Mouse (Mus musculus) heart, embryonic 10.5 days (tissue): ENCODE measurements around the gene Il18bp. TPM values are rescaled to one million over a fixed set of nuclear protein-coding genes. Genes with fewer than 3 reads are reported as not detected.

ENCODE experiments used
- DNase-seq: peaks from one replicate; pipeline ENCODE4 v3.0.0-alpha.2; 2017; ENCODE audit warnings: low spot score
- H3K27ac ChIP-seq: fragments of 300-500 bp; sonication (generic); 2 replicates; pipeline ENCODE4 v1.5.1; 2016; ENCODE audit warnings: mild to moderate bottlenecking
- H3K27me3 ChIP-seq: fragments of 300-500 bp; sonication (generic); 2 replicates; pipeline ENCODE4 v1.6.1; 2016; ENCODE audit warnings: mild to moderate bottlenecking; ENCODE audit not compliant: poor library complexity, insufficient read depth, severe bottlenecking
- H3K36me3 ChIP-seq: fragments of 300-500 bp; sonication (generic); 2 replicates; pipeline ENCODE4 v1.6.1; 2016; ENCODE audit warnings: mild to moderate bottlenecking, moderate library complexity
- H3K4me1 ChIP-seq: fragments of 300-500 bp; sonication (generic); 2 replicates; pipeline ENCODE4 v1.6.1; 2016; ENCODE audit warnings: mild to moderate bottlenecking
- H3K4me3 ChIP-seq: fragments of 300-500 bp; sonication (generic); 2 replicates; pipeline ENCODE4 v1.5.1; 2016; ENCODE audit warnings: mild to moderate bottlenecking, moderate library complexity
- H3K9me3 ChIP-seq: fragments of 300-500 bp; sonication (generic); 2 replicates; pipeline ENCODE4 v1.6.1; 2016; ENCODE audit warnings: mild to moderate bottlenecking, moderate library complexity
- WGBS: fragments of 180-500 bp; shearing (Covaris S2); methylation state at CpG from one replicate; pipeline ENCODE4 v1.1.7; 2016; 5-methylcytosine and 5-hydroxymethylcytosine counted together
- polyA plus RNA-seq: library from polyadenylated mRNA; unstranded; fragments of >200 nt; fragmentation: Nextera tagmentation; extraction: Ambion mirVana; gene quantifications from 2 replicates; pipeline ENCODE4 v1.2.1, GENCODE M21; 2016

Il18bp gene
- polyA plus RNA-seq, 1 experiment from 2014 or later: 2.5 TPM

DNA sequence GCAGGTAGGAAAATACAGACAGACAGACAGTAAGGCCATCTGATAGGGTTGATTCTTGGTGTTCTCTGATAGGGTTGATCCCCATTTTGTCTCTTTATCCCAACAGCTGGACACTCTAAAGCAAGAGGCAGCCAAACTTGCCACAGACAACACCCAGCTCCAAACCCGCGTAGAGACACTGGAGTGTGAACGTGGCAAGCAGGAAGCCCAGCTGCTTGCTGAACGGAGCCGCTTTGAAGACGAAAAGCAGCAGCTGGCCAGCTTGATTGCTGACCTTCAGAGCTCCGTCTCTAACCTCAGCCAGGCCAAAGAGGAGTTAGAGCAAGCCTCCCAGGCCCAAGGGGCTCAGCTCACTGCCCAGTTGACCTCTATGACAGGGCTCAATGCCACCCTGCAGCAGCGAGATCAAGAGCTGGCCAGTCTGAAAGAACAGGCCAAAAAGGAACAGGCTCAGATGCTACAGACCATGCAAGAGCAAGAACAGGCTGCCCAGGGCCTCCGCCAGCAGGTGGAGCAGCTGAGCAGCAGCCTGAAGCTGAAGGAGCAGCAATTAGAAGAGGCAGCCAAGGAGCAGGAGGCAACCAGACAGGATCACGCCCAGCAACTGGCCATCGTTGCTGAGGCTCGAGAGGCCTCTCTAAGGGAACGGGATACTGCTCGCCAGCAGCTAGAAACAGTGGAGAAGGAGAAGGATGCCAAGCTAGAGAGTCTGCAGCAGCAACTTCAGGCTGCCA, 20.1 kb downstream of the Il18bp start:
- peaks cover 95% of the 10 kb centered on the region for H3K36me3 ChIP-seq
- no peaks in the 10 kb centered on the region for H3K4me1 ChIP-seq
- peak overlapping the region; percentile 14; the same call in 1 of the 2 replicates for H3K27ac ChIP-seq
- H3K4me3 ChIP-seq: no peak overlapping the region
- DNase-seq: peak; percentile 88
- H3K9me3 ChIP-seq: no peaks in the 10 kb centered on the region
- 65% methylated on average over 14 of the region's 14 CpGs for WGBS
- H3K27me3 ChIP-seq: no peaks in the 10 kb centered on the region

DNA sequence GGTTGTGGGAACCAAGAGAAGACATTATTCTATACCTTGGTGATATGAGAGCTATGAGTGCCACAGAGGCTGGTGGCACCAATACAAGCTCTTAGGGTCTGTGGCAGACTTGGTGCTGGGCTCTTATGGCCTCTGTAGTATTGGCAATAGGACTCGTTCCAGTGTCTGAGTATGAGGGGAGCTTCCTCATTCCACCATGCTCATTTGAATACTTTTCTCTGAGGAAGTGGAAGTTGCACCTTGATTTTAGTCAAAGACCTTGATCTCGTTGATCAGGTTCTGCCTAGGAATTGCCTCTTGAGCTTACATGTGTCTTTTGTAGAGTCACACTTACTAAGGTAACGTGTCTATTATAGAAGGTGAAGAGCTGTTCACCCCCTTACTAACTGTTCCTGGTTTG, 24.2 kb downstream of the Il18bp start:
- no peak for DNase-seq
- 87% methylated on average over 3 of the region's 3 CpGs for whole genome bisulfite sequencing
- Histone ChIP-seq H3K9me3 (no peaks in the 10 kb centered on the region), H3K27ac (no peak overlapping the region), H3K4me3 (no peak overlapping the region), H3K36me3 (peaks cover 95% of the 10 kb centered on the region), H3K27me3 (no peaks in the 10 kb centered on the region), H3K4me1 (no peaks in the 10 kb centered on the region)

DNA sequence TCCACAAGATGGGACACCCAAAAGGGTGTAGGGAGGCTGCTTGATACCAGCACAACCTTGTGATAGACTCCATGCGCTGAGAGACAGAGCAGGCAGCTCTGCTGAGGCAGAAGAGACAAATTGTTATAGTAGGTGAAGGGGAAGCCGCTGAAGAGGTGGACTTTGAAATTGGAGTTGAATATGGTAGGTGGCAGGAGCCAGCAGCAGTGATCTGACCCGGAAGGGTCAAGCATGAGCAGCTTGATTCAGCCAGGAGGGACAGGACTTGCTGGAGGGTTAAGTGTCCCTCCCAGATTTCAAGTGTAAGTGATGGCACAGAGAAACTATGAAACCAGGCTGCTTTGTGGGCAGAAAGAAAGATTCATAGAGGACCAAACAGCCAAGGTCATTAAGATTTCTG, 33.4 kb downstream of the Il18bp start:
- DNase-seq: no peak
- 91% methylated on average over 3 of the region's 3 CpGs for WGBS
- Histone ChIP-seq H3K9me3 (no peaks in the 10 kb centered on the region), H3K27me3 (no peaks in the 10 kb centered on the region), H3K4me3 (no peak overlapping the region), H3K4me1 (no peaks in the 10 kb centered on the region), H3K36me3 (peaks cover 68% of the 10 kb centered on the region), H3K27ac (no peak overlapping the region)

DNA sequence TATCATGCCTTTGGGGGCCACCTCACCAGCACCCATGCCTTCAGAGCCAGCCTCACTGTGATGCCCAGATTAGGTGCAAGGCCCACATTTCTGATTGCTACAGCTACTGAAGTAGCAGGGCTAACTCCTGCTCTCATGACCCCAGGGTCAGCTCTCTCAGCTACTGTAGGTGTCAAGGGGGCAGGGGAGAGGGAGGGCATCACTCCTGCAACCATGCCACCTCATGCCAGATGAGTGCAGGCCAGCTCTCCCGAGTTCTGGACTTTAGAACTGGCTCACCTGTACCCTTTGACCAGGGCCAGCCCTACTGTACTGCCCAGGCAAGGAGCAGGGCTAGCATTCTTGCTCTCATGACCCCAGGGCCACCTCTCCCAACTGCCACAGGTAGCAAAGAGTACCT, 35.8 kb downstream of the Il18bp start:
- 86% methylated on average over 1 of the region's 1 CpGs for WGBS
- no peak overlapping the region for H3K27ac ChIP-seq

DNA sequence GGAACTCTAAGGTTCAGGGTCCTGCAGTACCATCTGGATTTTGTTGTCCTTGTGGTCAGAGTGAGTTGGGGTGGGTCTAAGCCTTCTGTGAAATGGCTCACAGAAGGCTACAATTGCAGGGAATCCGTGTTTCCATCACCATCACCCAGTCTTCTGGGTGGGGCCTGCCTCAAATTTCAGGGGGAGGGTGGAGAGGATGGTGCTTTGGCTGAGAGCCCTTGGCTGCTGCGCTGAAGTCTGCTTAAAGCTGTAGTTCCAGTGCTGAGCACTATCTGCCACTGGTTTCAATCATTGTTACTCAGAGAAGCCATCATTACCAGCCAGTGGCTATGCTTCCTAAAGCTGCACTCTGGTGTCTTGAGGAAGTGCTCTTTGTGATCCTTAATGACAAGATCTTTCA, 44.0 kb downstream of the Il18bp start:
- Histone ChIP-seq H3K4me3 (no peak overlapping the region), H3K36me3 (peaks cover 25% of the 10 kb centered on the region; the same call in 1 of the 2 replicates), H3K9me3 (no peaks in the 10 kb centered on the region), H3K27me3 (no peaks in the 10 kb centered on the region), H3K4me1 (peaks cover 38% of the 10 kb centered on the region), H3K27ac (no peak overlapping the region)
- peak; percentile 42 for DNase-seq
- 50% methylated on average over 2 of the region's 2 CpGs for WGBS

More for the DNA sequence above, 35.8 kb downstream of the Il18bp start:
- H3K4me1 ChIP-seq: no peaks in the 10 kb centered on the region
- H3K36me3 ChIP-seq: peaks cover 53% of the 10 kb centered on the region
- H3K27me3 ChIP-seq: no peaks in the 10 kb centered on the region
- no peak overlapping the region for H3K4me3 ChIP-seq
- no peaks in the 10 kb centered on the region for H3K9me3 ChIP-seq
- peak; percentile 67 for DNase-seq

DNA sequence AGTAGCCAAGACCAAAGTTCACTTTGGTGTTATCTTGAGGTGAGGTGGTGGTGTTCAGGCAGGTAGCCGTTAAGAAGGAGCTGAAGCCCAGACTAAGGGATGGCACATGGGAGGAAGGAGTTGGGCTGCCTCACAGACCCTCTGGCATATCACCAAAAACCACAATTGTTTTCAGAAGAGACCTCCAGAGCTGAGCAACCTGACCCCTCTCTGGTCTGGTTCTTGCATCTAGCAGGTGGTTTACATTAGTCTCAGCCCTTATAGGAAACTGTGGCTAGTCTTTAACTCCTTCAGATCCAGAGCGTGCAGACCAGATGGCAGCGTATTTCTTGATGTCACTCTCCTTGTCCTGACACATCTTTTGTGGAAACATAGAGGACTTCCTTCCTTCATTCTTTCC, 44.8 kb downstream of the Il18bp start:
- Histone ChIP-seq H3K4me3 (no peak overlapping the region), H3K27me3 (no peaks in the 10 kb centered on the region), H3K27ac (no peak overlapping the region), H3K36me3 (peaks cover 21% of the 10 kb centered on the region; the same call in 1 of the 2 replicates), H3K4me1 (peaks cover 46% of the 10 kb centered on the region), H3K9me3 (no peaks in the 10 kb centered on the region)
- WGBS: 76% methylated on average over 3 of the region's 3 CpGs
- no peak for DNase-seq

DNA sequence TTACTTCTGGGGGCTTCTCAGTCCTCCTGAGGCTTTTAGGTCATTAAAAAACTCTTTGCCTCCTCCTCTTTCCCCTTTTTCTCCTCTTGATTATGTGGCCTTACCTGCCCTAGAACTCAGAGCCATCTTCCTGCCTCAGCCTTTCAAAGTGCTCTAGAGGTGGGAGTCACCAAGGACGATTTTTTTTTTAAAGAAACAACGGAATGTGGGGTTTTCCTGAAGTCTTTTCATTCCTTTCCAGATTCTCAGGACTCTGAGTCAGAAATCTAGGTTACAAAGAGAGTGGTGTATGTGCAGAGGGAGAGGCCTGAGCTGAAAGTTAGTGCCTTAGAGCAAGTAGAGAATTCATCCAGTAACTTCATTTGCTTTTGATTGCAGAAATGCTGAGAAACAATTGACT, 46.8 kb downstream of the Il18bp start:
- DNase-seq: no peak
- no peaks in the 10 kb centered on the region for H3K9me3 ChIP-seq
- WGBS: 48% methylated on average over 2 of the region's 2 CpGs
- peak overlapping the region; percentile 84 for H3K4me3 ChIP-seq
- peaks cover 11% of the 10 kb centered on the region; the same call in 1 of the 2 replicates for H3K36me3 ChIP-seq
- no peaks in the 10 kb centered on the region for H3K27me3 ChIP-seq
- H3K4me1 ChIP-seq: peaks cover 59% of the 10 kb centered on the region
- H3K27ac ChIP-seq: peak overlapping the region; percentile 96

DNA sequence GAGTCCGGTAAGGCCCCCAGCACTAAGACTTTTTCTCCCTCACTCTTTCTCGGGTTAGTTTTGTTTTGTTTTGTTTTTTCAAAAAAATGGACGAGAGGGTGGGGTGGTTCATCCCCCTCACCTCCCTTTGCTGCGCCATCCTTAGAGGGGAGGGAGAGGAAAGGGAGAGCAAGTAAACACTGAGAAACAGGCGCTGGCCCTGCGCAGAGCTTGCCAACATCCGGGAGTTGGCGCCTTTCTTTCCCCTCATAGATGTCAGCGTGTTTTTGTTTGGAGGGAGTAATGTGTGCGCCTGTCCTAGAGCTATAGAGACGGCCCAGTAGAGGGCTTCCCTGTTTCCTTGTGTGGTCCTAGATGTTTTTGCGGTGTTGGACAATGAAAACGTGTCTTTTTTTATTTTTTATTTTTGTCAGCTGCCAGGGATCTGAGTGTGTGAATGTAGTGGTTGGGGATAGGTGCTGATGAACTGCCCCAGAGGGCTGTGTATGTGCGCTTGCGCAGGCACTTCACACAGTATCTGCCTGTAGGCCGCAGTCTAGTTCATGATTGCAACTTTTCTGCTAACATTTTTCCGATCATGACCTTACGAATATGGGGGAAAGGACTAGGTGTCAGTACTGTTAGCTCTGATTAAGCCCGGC, 47.5 kb downstream of the Il18bp start:
- Histone ChIP-seq H3K9me3 (no peaks in the 10 kb centered on the region), H3K4me1 (peaks cover 61% of the 10 kb centered on the region), H3K36me3 (0 out of 2 replicates have a peak, but pooled peaks cover 5% of the 10 kb centered on the region), H3K27me3 (no peaks in the 10 kb centered on the region), H3K4me3 (peak overlapping the region; percentile 84), H3K27ac (peak overlapping the region; percentile 96)
- 9% methylated on average over 19 of the region's 19 CpGs for WGBS
- DNase-seq: peak; percentile 81

DNA sequence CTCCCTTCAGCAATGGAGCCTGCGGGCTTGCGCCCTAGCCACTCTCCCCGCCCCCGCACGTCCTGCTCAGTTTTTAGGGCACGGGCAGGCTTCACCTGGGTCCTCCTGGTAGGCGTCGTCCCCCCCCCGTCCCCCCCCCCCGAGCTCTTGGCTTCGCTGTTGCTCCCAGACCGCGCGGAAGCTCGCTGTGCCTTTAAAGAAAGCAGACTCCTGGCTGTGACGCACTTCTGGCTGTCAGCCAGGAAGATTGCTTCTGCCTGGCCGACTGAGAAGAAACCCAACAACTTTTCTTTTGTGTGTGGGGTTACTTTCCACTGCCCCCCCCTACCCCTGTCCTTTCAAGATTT, 48.1 kb downstream of the Il18bp start:
- WGBS: 1% methylated on average over 16 of the region's 17 CpGs
- Histone ChIP-seq H3K9me3 (no peaks in the 10 kb centered on the region), H3K4me3 (peak overlapping the region; percentile 84), H3K36me3 (0 out of 2 replicates have a peak, but pooled peaks cover 5% of the 10 kb centered on the region), H3K27me3 (no peaks in the 10 kb centered on the region), H3K27ac (peak overlapping the region; percentile 96), H3K4me1 (peaks cover 61% of the 10 kb centered on the region)
- DNase-seq: peak; percentile 93

DNA sequence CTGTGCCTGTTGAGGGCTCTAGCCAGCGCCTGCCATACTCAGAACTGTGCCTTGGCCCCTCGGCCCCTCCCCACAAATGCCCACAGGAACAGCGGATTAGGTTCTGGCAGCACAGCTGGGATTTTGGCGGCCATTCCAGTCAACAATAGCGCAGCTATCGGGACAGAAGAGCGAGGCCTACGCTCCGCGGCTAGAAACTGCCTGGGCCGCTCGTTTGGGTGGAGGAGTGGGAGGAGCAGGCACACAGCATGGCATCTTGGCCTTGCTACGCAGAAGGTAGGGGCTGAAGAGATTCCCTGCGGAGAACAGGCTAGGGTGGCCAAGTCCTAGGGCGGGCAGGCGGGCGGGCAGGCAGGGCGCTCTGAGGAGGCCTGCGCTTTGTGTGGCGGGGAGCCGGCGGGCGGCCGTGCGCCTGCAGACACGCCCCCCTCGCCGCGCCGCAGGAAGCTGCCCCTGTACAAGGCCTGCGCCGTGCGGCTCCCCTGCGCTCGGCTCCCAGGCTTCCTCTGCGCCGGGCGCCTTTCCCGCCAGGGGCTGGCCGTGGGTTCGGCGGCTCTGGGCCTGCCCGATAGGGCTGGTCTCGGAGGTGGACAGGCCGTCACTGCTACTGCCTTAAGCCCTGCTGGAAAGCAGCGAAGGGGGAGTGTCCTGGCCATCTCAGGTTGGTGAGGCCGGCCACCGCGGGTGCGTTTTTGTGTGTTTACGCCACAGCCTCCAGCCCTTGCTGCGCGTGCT, 48.6 kb downstream of the Il18bp start:
- Histone ChIP-seq H3K4me3 (peak overlapping the region; percentile 84), H3K27ac (peak overlapping the region; percentile 96), H3K9me3 (no peaks in the 10 kb centered on the region), H3K27me3 (no peaks in the 10 kb centered on the region), H3K36me3 (no peaks in the 10 kb centered on the region), H3K4me1 (peaks cover 61% of the 10 kb centered on the region)
- WGBS: under 1% methylated on average over 53 of the region's 53 CpGs
- DNase-seq: peak; percentile 91

DNA sequence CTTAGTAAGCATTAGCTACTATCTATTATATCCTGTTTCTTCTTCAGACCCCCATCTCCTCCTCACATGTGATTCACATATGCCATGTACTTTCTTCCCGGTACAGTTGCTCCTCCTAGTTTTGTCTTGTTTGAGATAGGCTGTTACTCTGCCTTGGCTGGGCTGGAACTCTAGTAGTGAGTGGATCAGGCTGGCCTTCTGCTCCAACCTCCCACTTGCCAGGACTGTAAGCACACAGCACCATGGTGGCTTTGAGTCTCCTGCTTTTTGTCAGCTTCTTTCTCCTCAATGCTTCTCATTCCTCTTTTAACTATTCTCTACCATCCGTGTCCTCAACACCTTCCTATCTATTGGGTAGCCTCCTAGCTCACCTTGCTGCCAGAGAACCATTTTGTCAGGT, 49.7 kb downstream of the Il18bp start:
- Histone ChIP-seq H3K4me3 (no peak overlapping the region), H3K27ac (peak overlapping the region; percentile 96; the same call in 1 of the 2 replicates)

DNA sequence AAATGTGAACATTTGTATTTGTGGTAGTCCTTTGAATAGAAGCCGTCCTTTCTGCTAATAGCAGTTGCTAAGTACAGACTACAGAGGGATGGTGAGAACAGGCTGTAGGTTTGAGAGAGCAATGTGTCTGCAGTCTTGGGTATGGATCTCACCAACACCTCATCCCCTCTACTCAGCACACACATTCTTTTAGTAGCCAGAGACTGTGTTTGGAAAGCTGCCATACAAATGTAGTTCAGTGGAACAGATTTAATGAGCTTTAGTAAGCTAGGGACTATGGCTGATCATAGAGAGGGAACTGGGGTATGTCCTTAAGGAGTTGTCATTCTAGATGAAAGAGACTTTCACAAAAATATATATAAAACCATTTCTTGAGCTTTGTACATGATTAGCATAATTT, 51.2 kb downstream of the Il18bp start:
- WGBS: 82% methylated on average over 1 of the region's 1 CpGs
- Histone ChIP-seq H3K9me3 (no peaks in the 10 kb centered on the region), H3K4me3 (no peak overlapping the region), H3K36me3 (no peaks in the 10 kb centered on the region), H3K27me3 (no peaks in the 10 kb centered on the region), H3K4me1 (peaks cover 45% of the 10 kb centered on the region), H3K27ac (no peak overlapping the region)
- DNase-seq: no peak

More for the DNA sequence above, 49.7 kb downstream of the Il18bp start:
- Histone ChIP-seq H3K36me3 (no peaks in the 10 kb centered on the region), H3K9me3 (no peaks in the 10 kb centered on the region), H3K4me1 (peaks cover 56% of the 10 kb centered on the region), H3K27me3 (no peaks in the 10 kb centered on the region)
- no peak for DNase-seq
- 63% methylated on average over 2 of the region's 2 CpGs for WGBS

DNA sequence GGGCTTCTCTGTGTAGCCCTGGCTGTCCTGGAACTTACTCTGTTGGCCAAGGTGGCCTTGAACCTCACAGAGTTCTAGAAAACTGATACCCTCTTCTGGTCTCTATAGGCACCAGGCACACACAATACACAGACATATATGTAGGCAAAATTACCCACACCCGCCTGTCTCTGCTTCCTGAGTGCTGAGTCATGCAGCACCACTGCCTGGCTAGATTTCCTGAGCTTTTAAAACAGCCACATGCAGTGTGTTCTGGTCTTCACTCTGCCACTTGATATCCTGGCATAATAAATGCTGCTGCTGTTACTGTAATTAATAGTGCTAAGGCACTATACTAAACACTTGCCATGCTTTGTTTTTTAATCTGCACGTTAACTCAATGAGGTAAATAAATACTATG, 52.9 kb downstream of the Il18bp start:
- no peak overlapping the region for H3K27ac ChIP-seq
- WGBS: 59% methylated on average over 2 of the region's 2 CpGs

More for the DNA sequence above, 52.9 kb downstream of the Il18bp start:
- H3K4me1 ChIP-seq: peaks cover 32% of the 10 kb centered on the region
- DNase-seq: no peak
- no peaks in the 10 kb centered on the region for H3K27me3 ChIP-seq
- H3K4me3 ChIP-seq: no peak overlapping the region
- H3K9me3 ChIP-seq: no peaks in the 10 kb centered on the region
- no peaks in the 10 kb centered on the region for H3K36me3 ChIP-seq
